Mouse (Mus musculus) liver, adult 2 months (tissue): Measurements from ENCODE around the gene Drg2. TPM values are rescaled to one million over a fixed set of nuclear protein-coding genes. Genes with fewer than 3 reads are reported as not detected.
"Not testable (repeated sequence)": the region's sequence is repeated elsewhere in the genome, so short reads cannot be mapped to it uniquely, and the experiment has no call there.

Experiments used
- DNase-seq: peaks from one replicate; pipeline ENCODE4 v3.0.0-alpha.2; 2011; ENCODE audit warnings: low read depth, low spot score; ENCODE audit errors: extremely low read depth
- H3K27ac ChIP-seq: fragments of 200-500 bp; replicated peaks from 2 replicates; pipeline ENCODE4 v1.5.1; 2012; ENCODE audit warnings: low read depth, mild to moderate bottlenecking, control low read depth, inconsistent platforms, low read length; ENCODE audit not compliant: insufficient read depth
- H3K27me3 ChIP-seq: fragments of 200-500 bp; 2 replicates; pipeline ENCODE4 v1.6.1; 2012; ENCODE audit warnings: mild to moderate bottlenecking, moderate library complexity, low read length, inconsistent platforms; ENCODE audit not compliant: control insufficient read depth, insufficient read depth
- H3K36me3 ChIP-seq: fragments of 200-500 bp; 2 replicates; pipeline ENCODE4 v1.6.1; 2012; ENCODE audit warnings: low read length, inconsistent platforms; ENCODE audit not compliant: control insufficient read depth, insufficient read depth
- H3K4me1 ChIP-seq: fragments of 200-500 bp; 2 replicates; pipeline ENCODE4 v1.6.1; 2011; ENCODE audit warnings: low read length; ENCODE audit not compliant: control insufficient read depth, insufficient read depth
- H3K4me3 ChIP-seq: fragments of 200-500 bp; 2 replicates; pipeline ENCODE4 v1.5.1; 2011; ENCODE audit warnings: low read depth, mild to moderate bottlenecking, control low read depth, low read length, moderate library complexity; ENCODE audit not compliant: insufficient read depth
- H3K79me2 ChIP-seq: fragments of 200-500 bp; 2 replicates; pipeline ENCODE4 v1.6.1; 2012; ENCODE audit warnings: inconsistent platforms, mild to moderate bottlenecking, low read length, moderate library complexity; ENCODE audit not compliant: control insufficient read depth, insufficient read depth
- H3K9ac ChIP-seq: fragments of 200-500 bp; 2 replicates; pipeline ENCODE4 v1.6.1; 2012; ENCODE audit warnings: low read depth, mild to moderate bottlenecking, control low read depth, inconsistent platforms, low read length
- CTCF ChIP-seq: fragments of 200-500 bp; IDR thresholded peaks from 2 replicates; pipeline ENCODE4 v1.5.1; 2011; ENCODE audit warnings: low read depth, low read length, control low read depth
- POLR2A ChIP-seq: fragments of 200-500 bp; IDR thresholded peaks from 2 replicates; pipeline ENCODE4 v1.6.1; 2011; ENCODE audit warnings: low read length, control low read depth; ENCODE audit not compliant: insufficient read depth; ENCODE audit errors: extremely low read depth
- WGBS: fragments of 180-500 bp; shearing (Covaris S2); methylation state at CpG from one replicate; pipeline ENCODE4 v1.1.7; 2018; 5-methylcytosine and 5-hydroxymethylcytosine counted together
- polyA plus RNA-seq: library from polyadenylated mRNA; depleted of rRNA; stranded (reverse); fragments of >200 nt; gene quantifications from 2 replicates; pipeline ENCODE4 v1.2.3, GENCODE M21; 2012
- total RNA-seq: library from RNA; depleted of rRNA; stranded (reverse); fragments of >200 nt; gene quantifications from 2 replicates; pipeline ENCODE4 v1.2.3, GENCODE M21; 2014

The Drg2 gene
- total and polyA plus RNA-seq, 2 experiments, result 29.1 to 41.7 TPM

GRCm38 (mm10) chr11:60426417-60426816, 28.0 kb upstream of the Drg2 start:
- H3K27ac ChIP-seq, result no peak overlapping the region
- TF ChIP-seq POLR2A, result no peak
- TF ChIP-seq CTCF, result no peak
- no peaks in the 10 kb centered on the region for H3K4me1 ChIP-seq
- DNase-seq, result no peak
- no peak overlapping the region for H3K9ac ChIP-seq
- 90% methylated on average over 1 of the region's 1 CpGs for WGBS
- peaks cover 18% of the 10 kb centered on the region for H3K36me3 ChIP-seq
- no peak overlapping the region for H3K4me3 ChIP-seq
- no peaks in the 10 kb centered on the region; the same call in 1 of the 2 replicates for H3K79me2 ChIP-seq
- H3K27me3 ChIP-seq, result no peaks in the 10 kb centered on the region

GRCm38 (mm10) chr11:60427628-60428027, 26.8 kb upstream of the Drg2 start:
- WGBS, result 55% methylated on average over 3 of the region's 3 CpGs
- no peak overlapping the region for H3K27ac ChIP-seq
- H3K4me3 ChIP-seq, result no peak overlapping the region
- no peak for DNase-seq
- H3K36me3 ChIP-seq, result peaks cover 26% of the 10 kb centered on the region
- H3K4me1 ChIP-seq, result no peaks in the 10 kb centered on the region
- no peaks in the 10 kb centered on the region for H3K27me3 ChIP-seq
- no peaks in the 10 kb centered on the region for H3K79me2 ChIP-seq
- TF ChIP-seq CTCF, result no peak
- TF ChIP-seq POLR2A, result no peak
- no peak overlapping the region for H3K9ac ChIP-seq

- H3K36me3 ChIP-seq, result peaks cover 40% of the 10 kb centered on the region
- no peak overlapping the region for H3K27ac ChIP-seq
- no peak for DNase-seq
- no peaks in the 10 kb centered on the region for H3K27me3 ChIP-seq
- no peak overlapping the region for H3K9ac ChIP-seq
- TF ChIP-seq CTCF (no peak), POLR2A (no peak)
- H3K4me1 ChIP-seq, result no peaks in the 10 kb centered on the region
- no peaks in the 10 kb centered on the region for H3K79me2 ChIP-seq
- no peak overlapping the region for H3K4me3 ChIP-seq
These were observed 20.9 kb upstream of the Drg2 start for GRCm38 (mm10) chr11:60433501-60433900.

GRCm38 (mm10) chr11:60435133-60435532, 19.3 kb upstream of the Drg2 start:
- H3K27me3 ChIP-seq, result no peaks in the 10 kb centered on the region
- H3K4me3 ChIP-seq, result no peak overlapping the region
- TF ChIP-seq POLR2A (no peak), CTCF (no peak)
- H3K4me1 ChIP-seq, result no peaks in the 10 kb centered on the region
- no peak overlapping the region for H3K9ac ChIP-seq
- no peak overlapping the region for H3K27ac ChIP-seq
- no peaks in the 10 kb centered on the region for H3K79me2 ChIP-seq
- peaks cover 36% of the 10 kb centered on the region for H3K36me3 ChIP-seq
- WGBS, result 95% methylated on average over 1 of the region's 1 CpGs
- no peak for DNase-seq

GRCm38 (mm10) chr11:60436618-60437017, 17.8 kb upstream of the Drg2 start:
- no peak for DNase-seq
- Histone ChIP-seq H3K4me3 (no peak overlapping the region), H3K36me3 (peaks cover 46% of the 10 kb centered on the region), H3K79me2 (no peaks in the 10 kb centered on the region), H3K27ac (no peak overlapping the region), H3K27me3 (no peaks in the 10 kb centered on the region), H3K4me1 (no peaks in the 10 kb centered on the region), H3K9ac (no peak overlapping the region)
- WGBS, result 85% methylated on average over 3 of the region's 3 CpGs
- TF ChIP-seq POLR2A (no peak), CTCF (no peak)

- H3K79me2 ChIP-seq, H3K27me3 ChIP-seq, H3K4me1 ChIP-seq, H3K4me3 ChIP-seq, H3K27ac ChIP-seq, H3K9ac ChIP-seq, DNase-seq: not testable (repeated sequence)
- 54% methylated on average over 1 of the region's 1 CpGs for WGBS
- H3K36me3 ChIP-seq, result peaks cover 48% of the 10 kb centered on the region
These were observed 14.8 kb upstream of the Drg2 start for GRCm38 (mm10) chr11:60439621-60440020.
